Mouse (Mus musculus) neural tube, embryonic 11.5 days (tissue): ENCODE measurements around the gene Zfp598. TPM values are rescaled to one million over a fixed set of nuclear protein-coding genes. Genes with fewer than 3 reads are reported as not detected.

Source experiments
- ATAC-seq: fragments of 200-750 bp; cut with Nextera tagmentation; 2 replicates; pipeline ENCODE4 v1.8.0; 2017; ENCODE audit warnings: moderate number of reproducible peaks, mild to moderate bottlenecking, moderate TSS enrichment, moderate library complexity; ENCODE audit not compliant: insufficient read depth, low FRiP score, low TSS enrichment
- DNase-seq: peaks from one replicate; pipeline ENCODE4 v3.0.0-alpha.2; 2015; ENCODE audit warnings: low spot score
- H3K27ac ChIP-seq: fragments of 300-500 bp; sonication (generic); 2 replicates; pipeline ENCODE4 v1.5.1; 2014; ENCODE audit warnings: low read depth, mild to moderate bottlenecking, low read length
- H3K27me3 ChIP-seq: fragments of 300-500 bp; sonication (generic); 2 replicates; pipeline ENCODE4 v1.6.1; 2014; ENCODE audit warnings: mild to moderate bottlenecking, low read length, mixed read lengths; ENCODE audit not compliant: control insufficient read depth, insufficient read depth
- H3K36me3 ChIP-seq: fragments of 300-500 bp; sonication (generic); 2 replicates; pipeline ENCODE4 v1.6.1; 2014; ENCODE audit warnings: mild to moderate bottlenecking, low read length, moderate library complexity, mixed read lengths; ENCODE audit not compliant: control insufficient read depth, insufficient read depth
- H3K4me1 ChIP-seq: fragments of 300-500 bp; sonication (generic); 2 replicates; pipeline ENCODE4 v1.6.1; 2014; ENCODE audit warnings: low read length, mixed read lengths; ENCODE audit not compliant: control insufficient read depth, insufficient read depth
- H3K4me2 ChIP-seq: fragments of 300-500 bp; sonication (generic); 2 replicates; pipeline ENCODE4 v1.6.1; 2014; ENCODE audit warnings: low read depth, mild to moderate bottlenecking, moderate library complexity
- H3K4me3 ChIP-seq: fragments of 300-500 bp; sonication (generic); 2 replicates; pipeline ENCODE4 v1.5.1; 2014; ENCODE audit warnings: low read depth, low read length
- H3K9ac ChIP-seq: fragments of 300-500 bp; sonication (generic); 2 replicates; pipeline ENCODE4 v1.6.1; 2014; ENCODE audit warnings: mild to moderate bottlenecking, low read length
- H3K9me3 ChIP-seq: fragments of 300-500 bp; sonication (generic); 2 replicates; pipeline ENCODE4 v1.6.1; 2016; ENCODE audit warnings: low read length; ENCODE audit not compliant: control insufficient read depth
- WGBS: fragments of 180-500 bp; shearing (Covaris S2); extraction: QIAGEN DNeasy Blood & Tissue Kit; methylation state at CpG from one replicate; pipeline ENCODE4 v1.1.7; 2014; 5-methylcytosine and 5-hydroxymethylcytosine counted together
- polyA plus RNA-seq: library from polyadenylated mRNA; unstranded; fragments of >200 nt; fragmentation: Nextera tagmentation; extraction: Ambion mirVana; gene quantifications from 2 replicates; pipeline ENCODE4 v1.2.1, GENCODE M21; 2014

Gene Zfp598
- polyA plus RNA-seq, 1 experiment from 2014 or later = 35.7 TPM

GRCm38 (mm10) chr17:24701251-24701650 is 31.8 kb downstream of the Zfp598 start:
- 88% methylated on average over 9 of the region's 9 CpGs for WGBS
- no peak for ATAC-seq
- H3K36me3 ChIP-seq = peaks cover 27% of the 10 kb centered on the region

GRCm38 (mm10) chr17:24705821-24706220 is 36.3 kb downstream of the Zfp598 start:
- H3K27ac ChIP-seq = no peak overlapping the region
- no peak overlapping the region for H3K4me2 ChIP-seq
- 0 out of 2 replicates have a peak, but pooled peaks cover 3% of the 10 kb centered on the region for H3K4me1 ChIP-seq
- no peak overlapping the region for H3K9ac ChIP-seq
- H3K36me3 ChIP-seq = peaks cover 18% of the 10 kb centered on the region
- H3K27me3 ChIP-seq = no peaks in the 10 kb centered on the region
- H3K4me3 ChIP-seq = no peak overlapping the region
- DNase-seq (no peak), ATAC-seq (no peak)
- WGBS = 93% methylated on average over 3 of the region's 3 CpGs
- H3K9me3 ChIP-seq = no peaks in the 10 kb centered on the region

More at GRCm38 (mm10) chr17:24701251-24701650, 31.8 kb downstream of the Zfp598 start:
- Histone ChIP-seq H3K9me3 (no peaks in the 10 kb centered on the region), H3K27me3 (no peaks in the 10 kb centered on the region), H3K4me1 (peaks cover 9% of the 10 kb centered on the region; the same call in 1 of the 2 replicates), H3K4me2 (no peak overlapping the region), H3K4me3 (no peak overlapping the region), H3K9ac (no peak overlapping the region), H3K27ac (no peak overlapping the region)
- no peak for DNase-seq

- Histone ChIP-seq H3K9ac (peak within 1 kb of the TSS; percentile 67), H3K27me3 (no peaks in the 10 kb centered on the region), H3K27ac (peak within 1 kb of the TSS; percentile 40), H3K36me3 (peaks cover 6% of the 10 kb centered on the region), H3K4me1 (0 out of 2 replicates have a peak, but pooled peaks cover 3% of the 10 kb centered on the region), H3K4me2 (peak within 1 kb of the TSS; percentile 78), H3K9me3 (no peaks in the 10 kb centered on the region), H3K4me3 (peak within 1 kb of the TSS; percentile 75)
- ATAC-seq (peak; percentile 87), DNase-seq (peak; percentile 96)
- WGBS = 4% methylated on average over 32 of the region's 32 CpGs
Observed at GRCm38 (mm10) chr17:24706982-24707800, 37.7 kb downstream of the Zfp598 start, which contains the start of gene Tbl3. Gene Tbl3, minus strand, starts transcription at chr17:24707660.

- Histone ChIP-seq H3K4me2 (peak overlapping the region; percentile 78), H3K36me3 (peaks cover 6% of the 10 kb centered on the region), H3K27ac (peak overlapping the region; percentile 28; the same call in 1 of the 2 replicates), H3K9me3 (no peaks in the 10 kb centered on the region), H3K4me1 (0 out of 2 replicates have a peak, but pooled peaks cover 3% of the 10 kb centered on the region), H3K4me3 (peak overlapping the region; percentile 75), H3K9ac (peak overlapping the region; percentile 30; the same call in 1 of the 2 replicates), H3K27me3 (no peaks in the 10 kb centered on the region)
- 7% methylated on average over 24 of the region's 24 CpGs for WGBS
- peak; percentile 21 for DNase-seq
- ATAC-seq = peak; percentile 59; the same call in 1 of the 2 replicates
Observed at GRCm38 (mm10) chr17:24707801-24708425, 38.4 kb downstream of the Zfp598 start.

- Histone ChIP-seq H3K9me3 (no peaks in the 10 kb centered on the region), H3K4me1 (0 out of 2 replicates have a peak, but pooled peaks cover 3% of the 10 kb centered on the region), H3K27ac (no peak overlapping the region), H3K36me3 (peaks cover 6% of the 10 kb centered on the region), H3K4me2 (no peak overlapping the region), H3K27me3 (no peaks in the 10 kb centered on the region), H3K4me3 (no peak overlapping the region), H3K9ac (no peak overlapping the region)
- ATAC-seq (no peak), DNase-seq (no peak)
- 36% methylated on average over 2 of the region's 2 CpGs for WGBS
Observed at GRCm38 (mm10) chr17:24708646-24709045, 39.2 kb downstream of the Zfp598 start.

GRCm38 (mm10) chr17:24715556-24715955 is 46.1 kb downstream of the Zfp598 start:
- peaks cover 4% of the 10 kb centered on the region; the same call in 1 of the 2 replicates for H3K36me3 ChIP-seq
- no peaks in the 10 kb centered on the region for H3K9me3 ChIP-seq
- no peaks in the 10 kb centered on the region for H3K27me3 ChIP-seq
- 59% methylated on average over 6 of the region's 6 CpGs for WGBS
- H3K4me3 ChIP-seq = no peak overlapping the region
- H3K27ac ChIP-seq = no peak overlapping the region
- DNase-seq (no peak), ATAC-seq (no peak)
- no peaks in the 10 kb centered on the region for H3K4me1 ChIP-seq
- no peak overlapping the region for H3K9ac ChIP-seq
- H3K4me2 ChIP-seq = no peak overlapping the region

- Histone ChIP-seq H3K9me3 (no peaks in the 10 kb centered on the region), H3K4me3 (no peak overlapping the region), H3K27ac (no peak overlapping the region), H3K4me2 (no peak overlapping the region), H3K4me1 (peaks cover 3% of the 10 kb centered on the region; the same call in 1 of the 2 replicates), H3K27me3 (no peaks in the 10 kb centered on the region), H3K9ac (no peak overlapping the region), H3K36me3 (peaks cover 4% of the 10 kb centered on the region)
- DNase-seq (no peak), ATAC-seq (no peak)
- WGBS = 95% methylated on average over 15 of the region's 15 CpGs
Observed at GRCm38 (mm10) chr17:24716166-24716682, 46.7 kb downstream of the Zfp598 start.

- H3K4me2 ChIP-seq = peak within 1 kb of the TSS; percentile 51
- H3K4me1 ChIP-seq = peaks cover 10% of the 10 kb centered on the region
- H3K36me3 ChIP-seq = peaks cover 10% of the 10 kb centered on the region
- peak within 1 kb of the TSS; percentile 74 for H3K4me3 ChIP-seq
- DNase-seq = no peak
- H3K27ac ChIP-seq = no peak within 1 kb of the TSS
- no peaks in the 10 kb centered on the region for H3K9me3 ChIP-seq
- 80% methylated on average over 4 of the region's 4 CpGs for WGBS
- H3K27me3 ChIP-seq = no peaks in the 10 kb centered on the region
- no peak within 1 kb of the TSS for H3K9ac ChIP-seq
- ATAC-seq = no peak
Observed at GRCm38 (mm10) chr17:24717943-24718342, 48.5 kb downstream of the Zfp598 start, which contains the start of the genes Rnf151 and Rps2. Gene Rnf151, minus strand, starts transcription at chr17:24718063. Gene Rps2, plus strand, starts transcription at chr17:24718116.
